Mouse (Mus musculus) liver, postnatal 0 days (tissue): Measurements from ENCODE around the gene 6430548M08Rik. TPM values are rescaled to one million over a fixed set of nuclear protein-coding genes. Genes with fewer than 3 reads are reported as not detected.

ENCODE experiments used
- ATAC-seq: fragments of 200-750 bp; cut with Nextera tagmentation; 2 replicates; pipeline ENCODE4 v1.8.0; 2017; ENCODE audit warnings: mild to moderate bottlenecking, moderate library complexity
- DNase-seq: peaks from one replicate; pipeline ENCODE4 v3.0.0-alpha.2; 2016
- H3K27ac ChIP-seq: fragments of 300-500 bp; sonication (generic); 2 replicates; pipeline ENCODE4 v1.5.1; 2014; ENCODE audit warnings: antibody characterized with exemption, moderate library complexity, mild to moderate bottlenecking, low read depth
- H3K27me3 ChIP-seq: fragments of 300-500 bp; sonication (generic); 2 replicates; pipeline ENCODE4 v1.6.1; 2014; ENCODE audit warnings: low read length, control low read depth, mixed read lengths; ENCODE audit not compliant: insufficient read depth
- H3K36me3 ChIP-seq: fragments of 300-500 bp; sonication (generic); replicated peaks from 2 replicates; pipeline ENCODE4 v1.6.1; 2014; ENCODE audit warnings: mild to moderate bottlenecking, control low read depth, low read length, moderate library complexity, mixed read lengths; ENCODE audit not compliant: insufficient read depth
- H3K4me1 ChIP-seq: fragments of 300-500 bp; sonication (generic); 2 replicates; pipeline ENCODE4 v1.6.1; 2014; ENCODE audit warnings: antibody characterized with exemption, mild to moderate bottlenecking, control low read depth; ENCODE audit not compliant: insufficient read depth
- H3K4me2 ChIP-seq: fragments of 300-500 bp; sonication (generic); 2 replicates; pipeline ENCODE4 v1.6.1; 2014; ENCODE audit warnings: low read depth, mild to moderate bottlenecking, low read length, moderate library complexity, mixed read lengths
- H3K4me3 ChIP-seq: fragments of 300-500 bp; sonication (generic); 2 replicates; pipeline ENCODE4 v1.5.1; 2014; ENCODE audit warnings: low read depth, low read length
- H3K9ac ChIP-seq: fragments of 300-500 bp; sonication (generic); replicated peaks from 2 replicates; pipeline ENCODE4 v1.6.1; 2014; ENCODE audit warnings: mild to moderate bottlenecking, moderate library complexity
- H3K9me3 ChIP-seq: fragments of 300-500 bp; sonication (generic); 2 replicates; pipeline ENCODE4 v1.6.1; 2016; ENCODE audit warnings: mild to moderate bottlenecking, control low read depth, low read length, mixed read lengths
- CTCF ChIP-seq: sonication (generic); IDR thresholded peaks from 2 replicates; pipeline ENCODE4 v1.5.1; 2016; ENCODE audit warnings: antibody characterized with exemption, low read depth
- EP300 ChIP-seq: IDR thresholded peaks from 2 replicates; pipeline ENCODE4 v1.6.1; 2016; ENCODE audit warnings: antibody characterized with exemption, low read depth, mild to moderate bottlenecking
- WGBS: fragments of 180-500 bp; shearing (Covaris S2); extraction: QIAGEN DNeasy Blood & Tissue Kit; methylation state at CpG from one replicate; pipeline ENCODE4 v1.1.7; 2014; ENCODE audit not compliant: insufficient replicate concordance; 5-methylcytosine and 5-hydroxymethylcytosine counted together
- polyA plus RNA-seq: library from polyadenylated mRNA; unstranded; fragments of >200 nt; fragmentation: Nextera tagmentation; extraction: Ambion mirVana; gene quantifications from 2 replicates; pipeline ENCODE4 v1.2.1, GENCODE M21; 2015

Gene 6430548M08Rik
- polyA plus RNA-seq, 1 experiment from 2014 or later, result 4.9 TPM

GRCm38 (mm10) chr8:120119931-120120330 lies 6.0 kb downstream of the 6430548M08Rik start:
- no peak for TF ChIP-seq EP300
- no peak for TF ChIP-seq CTCF
- H3K27ac ChIP-seq, result no peak overlapping the region
- 25% methylated on average over 6 of the region's 6 CpGs for WGBS
- no peak overlapping the region for H3K4me3 ChIP-seq
- DNase-seq (no peak), ATAC-seq (no peak)
- no peak overlapping the region for H3K9ac ChIP-seq
- peaks cover 7% of the 10 kb centered on the region; the same call in 1 of the 2 replicates for H3K4me1 ChIP-seq
- no peak overlapping the region for H3K4me2 ChIP-seq
- no peaks in the 10 kb centered on the region for H3K36me3 ChIP-seq
- peaks cover 17% of the 10 kb centered on the region for H3K27me3 ChIP-seq
- no peaks in the 10 kb centered on the region for H3K9me3 ChIP-seq

- no peaks in the 10 kb centered on the region for H3K36me3 ChIP-seq
- H3K4me1 ChIP-seq, result peaks cover 7% of the 10 kb centered on the region; the same call in 1 of the 2 replicates
- no peak overlapping the region for H3K9ac ChIP-seq
- H3K27me3 ChIP-seq, result peaks cover 6% of the 10 kb centered on the region
- ATAC-seq, result no peak
- H3K27ac ChIP-seq, result no peak overlapping the region
- no peak overlapping the region for H3K4me3 ChIP-seq
- DNase-seq, result no peak
- 54% methylated on average over 5 of the region's 5 CpGs for WGBS
- TF ChIP-seq CTCF (no peak), EP300 (no peak)
- no peaks in the 10 kb centered on the region for H3K9me3 ChIP-seq
- no peak overlapping the region for H3K4me2 ChIP-seq
These were observed 7.0 kb downstream of the 6430548M08Rik start for GRCm38 (mm10) chr8:120120951-120121350.

- no peaks in the 10 kb centered on the region for H3K9me3 ChIP-seq
- no peak overlapping the region for H3K4me3 ChIP-seq
- DNase-seq (no peak), ATAC-seq (peak; percentile 35; the same call in 1 of the 2 replicates)
- H3K4me1 ChIP-seq, result peaks cover 7% of the 10 kb centered on the region
- H3K36me3 ChIP-seq, result no peaks in the 10 kb centered on the region
- H3K4me2 ChIP-seq, result no peak overlapping the region
- no peak overlapping the region for H3K9ac ChIP-seq
- H3K27me3 ChIP-seq, result no peaks in the 10 kb centered on the region
- peak overlapping the region; percentile 16; the same call in 1 of the 2 replicates for H3K27ac ChIP-seq
- WGBS, result 9% methylated on average over 6 of the region's 6 CpGs
- no peak for TF ChIP-seq CTCF
- no peak for TF ChIP-seq EP300
These were observed 10.3 kb downstream of the 6430548M08Rik start for GRCm38 (mm10) chr8:120124261-120124660.

- ATAC-seq (no peak), DNase-seq (no peak)
- H3K4me1 ChIP-seq, result peaks cover 5% of the 10 kb centered on the region
- no peaks in the 10 kb centered on the region for H3K36me3 ChIP-seq
- no peaks in the 10 kb centered on the region for H3K27me3 ChIP-seq
- H3K4me3 ChIP-seq, result no peak overlapping the region
- no peak for TF ChIP-seq EP300
- no peak for TF ChIP-seq CTCF
- no peaks in the 10 kb centered on the region for H3K9me3 ChIP-seq
- H3K9ac ChIP-seq, result no peak overlapping the region
- no peak overlapping the region; the same call in 1 of the 2 replicates for H3K27ac ChIP-seq
- WGBS, result 69% methylated on average over 7 of the region's 7 CpGs
- H3K4me2 ChIP-seq, result no peak overlapping the region
These were observed 11.0 kb downstream of the 6430548M08Rik start for GRCm38 (mm10) chr8:120124836-120125389.

- 0 out of 2 replicates have a peak overlapping the region, but pooled peaks have one; percentile 6 for H3K4me2 ChIP-seq
- H3K36me3 ChIP-seq, result no peaks in the 10 kb centered on the region
- H3K9me3 ChIP-seq, result no peaks in the 10 kb centered on the region
- peak overlapping the region; percentile 40; the same call in 1 of the 2 replicates for H3K27ac ChIP-seq
- 20% methylated on average over 14 of the region's 14 CpGs for WGBS
- ATAC-seq (peak; percentile 64), DNase-seq (no peak)
- no peak overlapping the region for H3K4me3 ChIP-seq
- TF ChIP-seq EP300 (no peak), CTCF (no peak)
- H3K9ac ChIP-seq, result no peak overlapping the region
- H3K4me1 ChIP-seq, result peaks cover 5% of the 10 kb centered on the region
- no peaks in the 10 kb centered on the region for H3K27me3 ChIP-seq
These were observed 12.6 kb downstream of the 6430548M08Rik start for GRCm38 (mm10) chr8:120126357-120127161.

GRCm38 (mm10) chr8:120129547-120129946 lies 15.6 kb downstream of the 6430548M08Rik start:
- Histone ChIP-seq H3K27ac (no peak overlapping the region), H3K4me1 (no peaks in the 10 kb centered on the region; the same call in none of the 2 replicates), H3K36me3 (no peaks in the 10 kb centered on the region), H3K4me3 (no peak overlapping the region), H3K9ac (no peak overlapping the region), H3K27me3 (no peaks in the 10 kb centered on the region), H3K4me2 (no peak overlapping the region), H3K9me3 (no peaks in the 10 kb centered on the region)
- DNase-seq (no peak), ATAC-seq (no peak)
- TF ChIP-seq CTCF (no peak), EP300 (no peak)
- 72% methylated on average over 4 of the region's 4 CpGs for WGBS
